In genomic region chr14:118854371-118855114, GRCm38 (mm10) we compare ENCODE assay signal across 8 mouse cellular contexts.
A peak's percentile ranks its signal among the peaks of the same experiment; 100 is the strongest.
DNase-seq lines count a peak whose midpoint lies in the region; ATAC-seq and TF ChIP-seq lines count a peak whose summit lies in the region.

No protein-coding gene starts in this region.

- peak; percentile 47 for ATAC-seq in hindbrain, embryonic 14.5 days (ENCODE audit: low FRiP score)
- ATAC-seq in limb, embryonic 13.5 days (ENCODE audit: low FRiP score, low read depth): peak; percentile 69
- peak; percentile 84 for ATAC-seq in midbrain, embryonic 12.5 days (ENCODE audit: low FRiP score, low read depth)

- peak; percentile 8 for DNase-seq in ES-CJ7 (ENCODE audit: low read depth, low spot score)
- DNase-seq in gastrocnemius, adult 18-20 months (ENCODE audit: low spot score): peak; percentile 22
- DNase-seq in hindbrain, embryonic 14.5 days (ENCODE audit: low spot score): peak; percentile 41
- DNase-seq in spleen, adult 12 weeks (ENCODE audit: low spot score): peak; percentile 45
- no peak for DNase-seq in adipocyte (ENCODE audit: low spot score)

- peak overlapping the region; percentile 72 for H3K4me3 ChIP-seq in bone marrow, adult 2 months (replicated peaks; ENCODE audit: control insufficient read depth, low read depth, low read length)
- peak overlapping the region; percentile 44 for H3K4me3 ChIP-seq in hindbrain, embryonic 14.5 days (replicated peaks; ENCODE audit: low read length)
- peak overlapping the region; percentile 59 for H3K4me3 ChIP-seq in limb, embryonic 13.5 days
- peak overlapping the region; percentile 52 for H3K4me3 ChIP-seq in midbrain, embryonic 12.5 days

- peaks cover 2% of the 10 kb centered on the region; the same call in 1 of the 2 replicates for H3K4me1 ChIP-seq in bone marrow, adult 2 months (ENCODE audit: control insufficient read depth, insufficient read depth, low read length)
- H3K4me1 ChIP-seq in hindbrain, embryonic 14.5 days (replicated peaks; ENCODE audit: control insufficient read depth, insufficient read depth, low read length): peaks cover 6% of the 10 kb centered on the region; the same call in 1 of the 2 replicates
- H3K4me1 ChIP-seq in limb, embryonic 13.5 days: peaks cover 23% of the 10 kb centered on the region
- H3K4me1 ChIP-seq in midbrain, embryonic 12.5 days: peaks cover 21% of the 10 kb centered on the region; the same call in 1 of the 2 replicates

- H3K4me2 ChIP-seq in hindbrain, embryonic 14.5 days (replicated peaks): peak overlapping the region; percentile 89
- peak overlapping the region; percentile 97 for H3K4me2 ChIP-seq in limb, embryonic 13.5 days (replicated peaks)
- H3K4me2 ChIP-seq in midbrain, embryonic 12.5 days (replicated peaks): peak overlapping the region; percentile 94

- no peak for TF ChIP-seq CTCF in bone marrow, adult 2 months (IDR thresholded peaks at IDR 0.05; ENCODE audit: control insufficient read depth, insufficient read depth, low read length)

- no peaks in the 10 kb centered on the region for H3K9me3 ChIP-seq in hindbrain, embryonic 14.5 days (ENCODE audit: control insufficient read depth, low read length)
- H3K9me3 ChIP-seq in limb, embryonic 13.5 days: no peaks in the 10 kb centered on the region
- H3K9me3 ChIP-seq in midbrain, embryonic 12.5 days: no peaks in the 10 kb centered on the region

- no peak for TF ChIP-seq POLR2A in bone marrow, adult 2 months (IDR thresholded peaks at IDR 0.05; ENCODE audit: borderline replicate concordance, control insufficient read depth, low read depth, low read length)

- H3K27ac ChIP-seq in bone marrow, adult 2 months (ENCODE audit: control insufficient read depth, insufficient read depth, low read depth, low read length, poor library complexity): peak overlapping the region; percentile 37; the same call in 1 of the 2 replicates
- H3K27ac ChIP-seq in hindbrain, embryonic 14.5 days: no peak overlapping the region
- no peak overlapping the region for H3K27ac ChIP-seq in limb, embryonic 13.5 days
- no peak overlapping the region for H3K27ac ChIP-seq in midbrain, embryonic 12.5 days (replicated peaks)

- H3K36me3 ChIP-seq in hindbrain, embryonic 14.5 days (replicated peaks; ENCODE audit: control insufficient read depth, insufficient read depth): no peaks in the 10 kb centered on the region
- no peaks in the 10 kb centered on the region for H3K36me3 ChIP-seq in limb, embryonic 13.5 days
- no peaks in the 10 kb centered on the region for H3K36me3 ChIP-seq in midbrain, embryonic 12.5 days

- H3K27me3 ChIP-seq in hindbrain, embryonic 14.5 days (ENCODE audit: control insufficient read depth, insufficient read depth, low read length): peaks cover 25% of the 10 kb centered on the region; the same call in 1 of the 2 replicates
- peaks cover 45% of the 10 kb centered on the region for H3K27me3 ChIP-seq in limb, embryonic 13.5 days
- H3K27me3 ChIP-seq in midbrain, embryonic 12.5 days: peaks cover 57% of the 10 kb centered on the region

- WGBS in bone marrow, adult 2 months: 1% methylated on average over 48 of the region's 48 CpGs
- WGBS in hindbrain, embryonic 14.5 days: 1% methylated on average over 48 of the region's 48 CpGs
- 1% methylated on average over 48 of the region's 48 CpGs for WGBS in limb, embryonic 13.5 days
- under 1% methylated on average over 48 of the region's 48 CpGs for WGBS in midbrain, embryonic 12.5 days

- H3K9ac ChIP-seq in hindbrain, embryonic 14.5 days: peak overlapping the region; percentile 43
- H3K9ac ChIP-seq in limb, embryonic 13.5 days: peak overlapping the region; percentile 69
- peak overlapping the region; percentile 55 for H3K9ac ChIP-seq in midbrain, embryonic 12.5 days (replicated peaks)
